ENCODE assay signal across 9 mouse cellular contexts in the genomic region with DNA sequence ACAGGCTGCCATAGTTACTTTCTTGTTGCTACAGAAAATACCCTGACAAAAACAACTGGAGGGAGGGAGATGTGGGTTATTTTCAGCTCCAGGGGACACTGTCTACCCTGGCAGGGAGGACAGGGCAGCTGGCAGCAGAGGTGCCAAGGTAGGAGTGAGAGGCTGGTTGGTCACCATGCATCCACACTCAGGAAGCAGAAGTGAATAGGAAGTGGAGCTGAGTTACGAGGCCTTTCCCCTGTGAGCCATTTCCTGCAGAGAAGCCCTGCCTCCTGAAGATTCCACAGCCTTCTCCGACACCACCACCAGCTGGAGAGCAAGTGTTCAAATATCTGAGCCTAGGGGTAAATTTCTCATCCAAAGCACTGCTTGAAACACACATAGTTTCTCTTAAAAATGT.
DNase-seq lines count a peak whose midpoint lies in the region; ATAC-seq and TF ChIP-seq lines count a peak whose summit lies in the region.
"Had no signal": no experiment of that assay in that cellular context is flagged by ENCODE, and none has a peak within 500 bp of the region (broad histone marks: within the 10 kb centered on the region; RNA-seq: fewer than 3 reads in every experiment).

No protein-coding gene starts in this region.

- H3K4me3 ChIP-seq in stomach, embryonic 14.5 days (ENCODE audit: low read depth, low read length): no peak overlapping the region
- no peak overlapping the region for H3K4me3 ChIP-seq in stomach, postnatal 0 days (ENCODE audit: low read depth, low read length)
- no peak overlapping the region for H3K4me3 ChIP-seq in heart, postnatal 0 days (ENCODE audit: low read depth, low read length)
- H3K4me3 ChIP-seq in midbrain, embryonic 11.5 days (ENCODE audit: low read depth, low read length): no peak overlapping the region
- H3K4me3 ChIP-seq: left cerebral cortex, adult 2 months had no signal

- 62% methylated on average over 2 of the region's 2 CpGs for WGBS in stomach, embryonic 14.5 days
- WGBS in stomach, postnatal 0 days: 56% methylated on average over 2 of the region's 2 CpGs
- WGBS in heart, postnatal 0 days: 55% methylated on average over 2 of the region's 2 CpGs
- WGBS in midbrain, embryonic 11.5 days: 77% methylated on average over 2 of the region's 2 CpGs

- no peak for TF ChIP-seq CTCF in stomach, postnatal 0 days (IDR thresholded peaks at IDR 0.05; ENCODE audit: low read depth)
- TF ChIP-seq CTCF in heart, postnatal 0 days (IDR thresholded peaks at IDR 0.05; ENCODE audit: low read depth): no peak

- 0 out of 2 replicates have a peak overlapping the region, but pooled peaks have one; percentile 3 for H3K27ac ChIP-seq in stomach, embryonic 14.5 days (ENCODE audit: low read length)
- no peak overlapping the region for H3K27ac ChIP-seq in stomach, postnatal 0 days (replicated peaks)
- H3K27ac ChIP-seq in heart, postnatal 0 days (ENCODE audit: low read depth): peak overlapping the region; percentile 60
- no peak overlapping the region for H3K27ac ChIP-seq in midbrain, embryonic 11.5 days (ENCODE audit: low read depth, low read length)
- H3K27ac ChIP-seq: left cerebral cortex, adult 2 months had no signal

- H3K9me3 ChIP-seq in stomach, embryonic 14.5 days (ENCODE audit: control insufficient read depth, low read depth, low read length): no peaks in the 10 kb centered on the region
- H3K9me3 ChIP-seq in stomach, postnatal 0 days (ENCODE audit: control insufficient read depth, low read length): no peaks in the 10 kb centered on the region
- no peaks in the 10 kb centered on the region; the same call in 1 of the 2 replicates for H3K9me3 ChIP-seq in heart, postnatal 0 days (replicated peaks; ENCODE audit: control insufficient read depth, low read length)
- no peaks in the 10 kb centered on the region for H3K9me3 ChIP-seq in midbrain, embryonic 11.5 days (ENCODE audit: control insufficient read depth, low read length)

- H3K9ac ChIP-seq in stomach, embryonic 14.5 days (replicated peaks; ENCODE audit: low read depth, low read length): no peak overlapping the region
- H3K9ac ChIP-seq in stomach, postnatal 0 days (ENCODE audit: low read length): no peak overlapping the region
- no peak overlapping the region for H3K9ac ChIP-seq in heart, postnatal 0 days (replicated peaks; ENCODE audit: low read depth, low read length)
- H3K9ac ChIP-seq in midbrain, embryonic 11.5 days (ENCODE audit: low read length): no peak overlapping the region

- DNase-seq in stomach, postnatal 0 days (ENCODE audit: low spot score): no peak
- peak; percentile 22 for DNase-seq in heart, postnatal 0 days (ENCODE audit: low spot score)
- peak; percentile 29 to 45 for DNase-seq in kidney, postnatal 36 days
- DNase-seq in left cerebral cortex, adult 8-10 months (ENCODE audit: low spot score in 2 of 2): no peak
- DNase-seq in midbrain, embryonic 11.5 days (ENCODE audit: low spot score, missing footprints): no peak
- DNase-seq in ovary, postnatal 10 days (ENCODE audit: low spot score): no peak
- DNase-seq: right cerebral cortex, postnatal 4 days had no signal

- H3K4me2 ChIP-seq in stomach, embryonic 14.5 days (replicated peaks; ENCODE audit: low read depth, low read length): no peak overlapping the region
- no peak overlapping the region for H3K4me2 ChIP-seq in stomach, postnatal 0 days (replicated peaks; ENCODE audit: low read depth)
- H3K4me2 ChIP-seq in heart, postnatal 0 days (ENCODE audit: low read depth, low read length): no peak overlapping the region
- no peak overlapping the region for H3K4me2 ChIP-seq in midbrain, embryonic 11.5 days

- no peaks in the 10 kb centered on the region for H3K4me1 ChIP-seq in stomach, embryonic 14.5 days (ENCODE audit: control insufficient read depth, insufficient read depth, low read length)
- no peaks in the 10 kb centered on the region for H3K4me1 ChIP-seq in stomach, postnatal 0 days (replicated peaks; ENCODE audit: control insufficient read depth, insufficient read depth)
- H3K4me1 ChIP-seq in heart, postnatal 0 days (ENCODE audit: control insufficient read depth, insufficient read depth): peaks cover 12% of the 10 kb centered on the region; the same call in 1 of the 2 replicates
- H3K4me1 ChIP-seq in midbrain, embryonic 11.5 days (ENCODE audit: control insufficient read depth, insufficient read depth, low read length): 0 out of 2 replicates have a peak, but pooled peaks cover 3% of the 10 kb centered on the region

- H3K36me3 ChIP-seq in stomach, embryonic 14.5 days (ENCODE audit: control insufficient read depth, insufficient read depth, low read length): no peaks in the 10 kb centered on the region
- H3K36me3 ChIP-seq in stomach, postnatal 0 days (ENCODE audit: control insufficient read depth, insufficient read depth, low read length): no peaks in the 10 kb centered on the region
- H3K36me3 ChIP-seq in heart, postnatal 0 days (replicated peaks; ENCODE audit: control insufficient read depth, insufficient read depth, low read length): no peaks in the 10 kb centered on the region
- H3K36me3 ChIP-seq in midbrain, embryonic 11.5 days (ENCODE audit: control insufficient read depth, insufficient read depth, low read length): no peaks in the 10 kb centered on the region

- no peak for ATAC-seq in stomach, embryonic 14.5 days (ENCODE audit: insufficient number of reproducible peaks, insufficient read depth, low FRiP score, low read depth)
- no peak for ATAC-seq in stomach, postnatal 0 days (ENCODE audit: low FRiP score, low TSS enrichment)
- ATAC-seq in heart, postnatal 0 days (ENCODE audit: insufficient read depth, low read depth): peak; percentile 41; the same call in 1 of the 2 replicates
- ATAC-seq in midbrain, embryonic 11.5 days (ENCODE audit: low FRiP score): no peak

- no peaks in the 10 kb centered on the region for H3K27me3 ChIP-seq in stomach, embryonic 14.5 days (ENCODE audit: control insufficient read depth, insufficient read depth, low read length)
- H3K27me3 ChIP-seq in stomach, postnatal 0 days (ENCODE audit: control insufficient read depth, insufficient read depth, low read length): no peaks in the 10 kb centered on the region
- no peaks in the 10 kb centered on the region for H3K27me3 ChIP-seq in heart, postnatal 0 days (ENCODE audit: control insufficient read depth, insufficient read depth, low read length)
- no peaks in the 10 kb centered on the region for H3K27me3 ChIP-seq in midbrain, embryonic 11.5 days (ENCODE audit: control insufficient read depth, insufficient read depth, low read length)

- TF ChIP-seq EP300 in stomach, postnatal 0 days (optimal IDR thresholded peaks at IDR 0.05): no peak
- no peak for TF ChIP-seq EP300 in heart, postnatal 0 days (IDR thresholded peaks at IDR 0.05; ENCODE audit: low read depth)

Comparison
In these comparisons a context has a peak if more than half of its experiments do, and no peak if none do; other contexts are left out.
1. H3K27ac ChIP-seq: peak in stomach, embryonic 14.5 days (single experiment) and heart, postnatal 0 days (single experiment); none in stomach, postnatal 0 days (single experiment) and midbrain, embryonic 11.5 days (single experiment).
2. DNase-seq: peak in heart, postnatal 0 days (single experiment) and kidney, postnatal 36 days (2 of 2); none in stomach, postnatal 0 days (single experiment), left cerebral cortex, adult 8-10 months (0 of 2), midbrain, embryonic 11.5 days (single experiment) and ovary, postnatal 10 days (single experiment).